Mouse (Mus musculus) liver, postnatal 0 days (tissue): ENCODE measurements around the gene Hoxa13.

Experiments
- CTCF ChIP-seq: sonication (generic); IDR thresholded peaks from 2 replicates; pipeline ENCODE4 v1.5.1; 2016; ENCODE audit warnings: antibody characterized with exemption, low read depth
- EP300 ChIP-seq: IDR thresholded peaks from 2 replicates; pipeline ENCODE4 v1.6.1; 2016; ENCODE audit warnings: antibody characterized with exemption, low read depth, mild to moderate bottlenecking

DNA sequence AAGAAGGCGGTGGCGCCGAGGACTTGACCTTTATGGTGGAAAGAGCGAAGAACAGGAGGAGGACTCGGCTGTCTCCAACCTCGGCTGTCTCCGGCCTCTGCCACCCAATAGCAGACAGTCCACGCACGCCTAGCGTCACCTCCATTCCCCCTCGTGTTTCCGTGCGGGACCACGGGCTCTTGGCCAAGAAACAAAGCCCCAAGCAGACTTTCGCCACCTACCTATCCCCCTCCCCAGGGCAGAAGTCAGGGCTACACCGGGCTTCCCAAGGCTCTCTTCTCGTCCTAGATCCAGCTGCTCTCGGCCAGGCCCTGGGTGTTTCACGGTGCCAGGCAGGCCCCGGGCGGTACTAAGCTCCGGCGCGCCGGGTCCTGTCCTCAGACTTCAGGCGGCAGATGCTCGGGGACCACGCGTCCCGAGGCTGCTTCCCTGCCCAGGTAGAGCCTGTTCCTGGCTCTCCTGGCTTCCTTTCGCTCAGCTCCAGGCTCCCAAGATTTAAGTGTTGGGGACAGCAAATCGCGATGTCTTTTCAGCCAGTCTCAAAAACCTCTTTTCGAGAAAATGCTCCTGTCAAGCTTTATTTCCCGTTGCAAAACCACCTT lies 7.8 kb downstream of the Hoxa13 start:
- TF ChIP-seq EP300, result no peak
- no peak for TF ChIP-seq CTCF
